Mouse (Mus musculus) urinary bladder, adult 18-20 months (tissue): ENCODE results near the gene Rpl26.
A peak's percentile ranks its signal among the peaks of the same experiment; 100 is the strongest.

Source experiments
- DNase-seq, 2 experiments: peaks; one replicate each; pipeline ENCODE4 v3.0.0; 2022; ENCODE audit warnings: low spot score in 2 of 2, mixed read lengths in 2 of 2

Gene Rpl26

GRCm38 (mm10) chr11:68901351-68902046, at the start of gene Rpl26:
Gene Rpl26 (plus strand): TSS chr11:68901583.
- peak; percentile 95 to 98 for DNase-seq

DNA sequence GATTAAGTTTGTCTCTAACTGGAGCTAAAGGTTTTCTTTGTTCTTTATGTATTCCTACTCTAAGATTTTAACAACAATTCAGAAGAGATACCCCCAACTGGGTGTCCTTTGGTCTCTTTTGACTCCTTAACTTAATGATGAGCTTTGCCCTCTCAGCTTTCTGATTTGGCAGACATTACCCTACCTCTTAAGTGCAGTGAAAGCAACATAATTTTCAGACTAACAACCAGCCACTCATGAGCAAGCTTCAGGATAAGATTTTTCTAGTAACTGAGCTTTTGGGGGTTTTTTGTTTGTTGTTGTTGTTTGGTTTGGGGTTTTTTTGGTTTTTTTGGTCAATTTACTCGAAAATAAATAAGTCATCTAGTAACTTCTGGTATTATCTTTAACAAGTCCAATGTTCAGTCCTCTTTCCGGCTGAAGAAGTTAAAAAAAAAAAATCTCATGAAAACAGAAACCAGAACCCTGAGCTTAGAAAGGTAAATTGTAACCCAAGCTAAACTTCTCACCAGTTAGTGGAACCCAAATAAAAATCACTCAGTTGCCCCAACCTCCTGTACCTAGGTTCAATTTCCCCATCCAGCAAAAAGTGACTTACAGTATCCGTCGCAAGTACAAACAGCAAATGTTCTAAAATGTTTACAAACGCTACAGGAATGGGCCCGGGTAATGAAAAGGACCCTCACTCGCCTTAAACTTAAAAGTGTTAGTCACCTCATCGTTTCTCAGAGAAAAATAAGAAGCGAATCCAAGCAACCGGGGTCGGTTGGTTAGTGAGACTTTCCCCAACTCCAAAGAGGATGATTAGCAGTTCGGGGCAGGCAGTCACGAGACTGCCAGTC, 49.5 kb upstream of the Rpl26 start:
- DNase-seq, result no peak

GRCm38 (mm10) chr11:68852486-68852901, 48.9 kb upstream of the Rpl26 start:
- peak; percentile 68 to 81 for DNase-seq

DNA sequence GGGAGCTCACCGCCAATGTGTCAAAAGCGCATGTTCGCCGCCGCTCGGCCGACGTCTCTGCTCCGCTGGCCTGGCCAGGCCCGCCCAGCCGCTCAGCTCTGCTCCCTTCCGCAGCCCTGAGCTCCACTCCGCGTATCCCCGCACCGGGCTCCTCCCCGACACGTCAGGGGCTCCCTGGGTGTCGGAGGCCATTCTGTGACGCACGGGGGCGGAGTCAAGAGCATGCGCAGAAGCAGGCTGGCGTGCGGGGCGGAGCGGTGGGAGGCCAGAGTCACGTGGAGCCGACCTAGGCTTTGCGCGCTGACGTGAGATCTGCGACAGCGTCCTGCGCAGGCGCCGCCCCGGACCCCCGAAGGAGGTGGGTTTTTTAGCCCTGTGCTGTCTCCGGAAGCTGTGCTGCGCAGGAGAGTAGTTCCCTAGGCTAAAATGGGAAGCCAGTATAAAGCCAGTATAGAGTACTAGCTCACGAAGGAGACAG, 48.4 kb upstream of the Rpl26 start:
- DNase-seq, result peak; percentile 99 to 100

DNA sequence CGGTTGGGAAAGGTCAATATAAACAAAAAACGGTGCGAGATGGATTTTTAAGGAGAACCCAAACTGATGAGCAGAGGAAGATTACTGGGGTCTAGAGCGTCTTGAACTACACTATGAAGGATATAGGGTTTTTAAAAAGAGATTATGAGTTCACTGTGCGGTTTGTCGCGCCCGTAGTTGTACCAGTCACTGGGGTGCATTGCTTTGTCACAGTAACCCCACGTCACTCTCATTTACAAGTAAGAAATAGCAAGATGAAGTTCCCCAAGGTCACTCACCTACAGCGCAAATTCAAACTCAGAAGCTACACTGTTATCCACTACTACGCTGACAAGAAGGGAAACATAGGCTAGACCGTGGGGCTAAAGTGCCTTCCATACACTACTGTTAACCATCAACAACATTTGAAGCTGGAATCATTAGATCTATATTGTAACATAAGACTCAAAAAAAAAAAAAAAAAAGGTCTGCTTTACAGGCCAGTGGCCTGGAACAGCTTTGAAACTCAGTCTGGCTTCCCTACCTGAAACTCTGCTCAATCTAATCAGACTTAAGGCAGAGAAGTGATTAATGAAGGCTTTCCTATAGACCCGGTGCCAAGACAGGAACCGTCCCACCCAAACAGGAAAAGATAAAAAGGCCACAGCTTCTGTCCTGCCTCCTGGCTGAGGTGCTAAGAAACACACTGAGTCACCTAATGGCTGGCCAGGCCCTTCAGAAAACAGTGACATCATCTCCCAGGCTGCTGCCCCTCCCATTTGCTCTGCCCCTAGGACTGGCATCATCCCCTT, 47.6 kb upstream of the Rpl26 start:
- DNase-seq, result peak in 1 of 2 experiments; percentile 9

DNA sequence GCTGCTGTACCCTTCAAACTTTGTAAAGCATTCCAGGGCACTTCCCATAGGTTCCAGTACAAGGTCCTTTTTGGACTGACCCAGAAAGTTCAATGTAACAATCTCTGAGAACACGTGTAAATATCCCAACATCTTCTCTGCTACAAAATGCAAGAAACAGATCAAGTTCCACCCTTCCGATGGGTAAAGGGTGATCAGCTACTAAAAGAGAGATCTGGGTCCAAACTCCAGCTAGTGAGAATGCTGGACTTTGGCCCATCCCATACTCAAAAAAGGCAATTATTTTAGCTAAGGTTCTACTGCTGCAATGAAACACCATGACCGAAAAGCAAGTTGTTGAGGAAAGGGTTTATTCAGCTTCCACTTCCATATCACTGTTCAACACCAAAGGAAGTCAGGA, 46.8 kb upstream of the Rpl26 start:
- no peak for DNase-seq

- DNase-seq, result no peak
Measured at GRCm38 (mm10) chr11:68857329-68857728, 44.1 kb upstream of the Rpl26 start.

DNA sequence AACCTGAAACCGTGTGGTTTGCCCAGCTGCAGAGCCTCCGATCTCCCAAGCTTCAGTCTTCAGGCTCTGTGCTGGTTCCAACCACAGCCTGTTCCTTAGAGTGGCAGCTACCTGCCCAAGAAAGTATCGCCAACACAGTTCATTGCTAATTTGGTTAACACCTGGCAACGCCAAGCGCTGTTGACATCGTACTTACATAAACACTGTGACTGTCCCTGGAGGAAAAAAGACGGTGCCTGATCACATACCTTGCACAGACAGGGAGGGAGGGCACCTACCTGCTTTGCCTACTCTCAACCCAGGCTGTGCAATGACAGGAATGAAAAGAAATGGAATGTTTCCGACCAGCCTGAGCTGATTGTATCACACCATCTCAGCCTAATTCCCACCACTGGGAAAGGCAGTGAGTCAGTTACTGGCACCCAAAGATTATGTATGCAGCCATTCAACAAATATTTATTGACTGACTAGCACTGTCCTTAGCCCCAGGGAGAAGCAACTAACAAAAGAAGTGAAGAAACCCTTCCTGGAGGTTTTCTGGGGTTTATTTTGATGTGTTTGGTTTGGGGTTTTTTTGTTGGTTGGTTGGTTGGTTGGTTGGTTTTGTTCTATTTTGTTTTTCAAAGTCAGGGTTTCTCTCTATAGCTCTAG, 41.3 kb upstream of the Rpl26 start:
- DNase-seq, result no peak

GRCm38 (mm10) chr11:68862260-68862659, 39.1 kb upstream of the Rpl26 start:
- DNase-seq, result no peak

GRCm38 (mm10) chr11:68863631-68864091, 37.7 kb upstream of the Rpl26 start:
- no peak for DNase-seq

DNA sequence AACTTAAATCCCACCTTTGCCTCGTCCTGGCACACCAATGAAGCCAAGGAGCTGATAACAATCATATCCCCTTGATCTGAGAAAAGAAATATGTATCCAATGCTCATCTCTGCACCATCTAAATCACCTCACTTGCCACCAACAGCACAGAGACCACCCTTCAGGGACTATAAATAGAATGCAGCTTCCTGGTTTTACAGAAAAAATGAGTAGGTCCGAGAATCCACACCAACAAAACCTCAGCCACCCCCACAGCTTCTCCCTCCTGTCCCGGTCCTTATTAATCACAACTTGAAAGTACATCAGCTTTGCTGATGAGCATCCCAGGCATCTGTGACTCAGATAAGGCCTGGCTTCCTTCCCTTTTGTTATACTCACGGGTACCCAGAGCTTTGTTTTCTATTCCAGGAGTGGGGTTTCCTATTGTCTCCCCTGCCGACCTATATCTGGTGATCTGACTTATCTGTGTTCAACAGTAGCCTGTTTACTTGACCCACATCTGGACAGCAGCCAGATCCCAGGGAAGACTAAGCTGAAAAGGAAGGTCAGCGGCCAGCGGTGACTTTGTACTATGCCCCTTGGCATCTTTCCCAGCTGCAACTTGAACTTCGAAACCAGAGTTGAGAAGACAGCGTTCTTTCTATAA, 36.7 kb upstream of the Rpl26 start:
- DNase-seq, result no peak

DNA sequence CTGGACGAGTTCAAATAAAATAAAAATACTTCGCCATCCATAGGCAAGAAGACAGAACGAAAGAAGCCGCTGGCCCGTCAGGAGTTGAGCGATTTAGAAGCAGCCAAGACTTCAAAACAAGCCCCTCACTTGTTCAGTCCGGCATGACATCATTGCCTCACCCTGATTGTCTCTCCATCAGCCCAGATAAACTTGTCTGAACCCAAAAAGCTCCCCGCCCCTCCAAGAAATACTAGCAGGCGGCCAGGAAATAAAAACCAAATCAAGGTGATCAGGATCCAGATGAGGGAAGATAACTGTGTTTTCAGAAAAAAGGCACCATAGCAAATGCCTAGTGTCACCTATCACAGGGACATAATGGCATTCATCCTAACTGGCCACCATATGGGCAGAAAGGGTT, 30.1 kb upstream of the Rpl26 start:
- DNase-seq, result no peak

DNA sequence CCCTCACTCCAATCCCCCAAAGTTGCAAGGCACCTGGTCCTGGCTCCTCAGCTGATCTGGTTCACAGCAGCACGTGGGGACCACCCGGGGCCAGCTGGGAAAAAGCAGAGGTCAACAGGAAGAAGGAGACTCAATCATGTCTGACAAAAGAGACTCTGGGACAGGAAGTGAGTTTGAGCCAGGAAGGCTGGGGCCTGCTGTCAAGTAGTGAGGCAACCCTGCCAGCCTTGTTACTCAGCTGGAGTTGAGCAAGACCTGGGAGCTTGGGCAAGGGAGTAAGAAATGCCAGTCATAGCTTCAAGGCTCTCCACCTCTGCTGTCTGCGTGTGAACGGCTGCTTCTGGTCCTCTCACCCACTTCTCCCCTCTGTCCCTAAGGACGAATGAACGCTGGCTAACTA, 29.6 kb upstream of the Rpl26 start, which contains the start of gene Ndel1:
Gene Ndel1 (minus strand): TSS at position 111 of the 400 bp plus-strand sequence.
- peak; percentile 29 to 63 for DNase-seq

DNA sequence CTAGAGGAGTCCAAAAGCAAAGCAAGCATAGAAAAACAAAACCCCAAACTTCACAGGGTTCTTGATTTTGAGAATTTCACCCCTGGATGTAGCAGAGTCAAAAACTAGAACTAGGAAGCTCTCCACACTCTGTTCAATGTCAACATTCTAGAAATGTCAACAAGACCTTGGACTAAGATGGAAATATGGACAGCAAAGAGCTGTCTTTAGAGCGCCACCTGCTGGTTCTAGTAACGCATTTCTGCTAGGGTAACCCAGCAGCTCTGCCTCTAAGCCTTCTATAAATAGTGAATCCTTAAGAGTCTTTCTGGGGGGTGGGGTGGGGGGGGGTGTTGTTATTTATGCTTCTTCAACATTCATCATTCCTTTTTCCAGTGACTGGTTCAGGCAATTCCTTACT, 26.5 kb upstream of the Rpl26 start:
- DNase-seq, result no peak

GRCm38 (mm10) chr11:68878811-68879210, 22.6 kb upstream of the Rpl26 start:
- DNase-seq, result no peak

GRCm38 (mm10) chr11:68882107-68882506, 19.3 kb upstream of the Rpl26 start:
- no peak for DNase-seq

GRCm38 (mm10) chr11:68883843-68884242, 17.5 kb upstream of the Rpl26 start:
- DNase-seq, result no peak

DNA sequence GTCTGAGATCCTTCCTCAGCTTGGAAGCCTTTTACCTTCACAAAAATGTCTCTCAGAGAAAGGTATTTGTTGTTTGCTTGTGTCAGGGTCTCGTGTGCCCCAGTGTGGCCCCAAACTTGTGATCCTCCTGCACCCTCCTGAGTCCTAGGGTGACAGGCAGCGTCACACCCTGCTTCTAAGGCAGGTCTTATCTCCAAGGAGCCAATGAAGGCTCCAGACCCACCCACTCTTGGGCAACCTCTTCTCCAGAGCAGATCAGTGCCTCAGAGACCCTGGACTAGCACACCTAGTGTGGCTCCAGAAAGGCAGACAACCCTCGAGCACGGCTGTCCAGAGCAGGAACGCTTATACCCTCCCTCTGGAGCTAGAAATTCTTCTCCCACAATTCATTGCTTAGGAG, 17.0 kb upstream of the Rpl26 start:
- no peak for DNase-seq

GRCm38 (mm10) chr11:68886091-68886490, 15.3 kb upstream of the Rpl26 start:
- DNase-seq, result no peak

- no peak for DNase-seq
Measured at GRCm38 (mm10) chr11:68888253-68888652, 13.1 kb upstream of the Rpl26 start, which contains the start of gene Rnf222. Gene Rnf222 (plus strand): TSS chr11:68888553.

GRCm38 (mm10) chr11:68888653-68889052, 12.7 kb upstream of the Rpl26 start:
- no peak for DNase-seq
